Mouse (Mus musculus) lung, postnatal 0 days (tissue): ENCODE measurements at regions not wholly inside any gene's neighbourhood (a gene's known extent, or its start where the extent isn't known, plus 50 kb on each side); places are given as distances from the start of the nearest gene placed in this dataset.

Source experiments
- CTCF ChIP-seq: IDR thresholded peaks from 2 replicates; pipeline ENCODE4 v1.5.1; 2016; ENCODE audit warnings: antibody characterized with exemption, mild to moderate bottlenecking
- EP300 ChIP-seq: IDR thresholded peaks from 2 replicates; pipeline ENCODE4 v1.6.1; 2016; ENCODE audit warnings: antibody characterized with exemption, mild to moderate bottlenecking, control low read depth

GRCm38 (mm10) chr13:107151548-107151947 is 129.6 kb upstream of the Kif2a start:
- no peak for TF ChIP-seq CTCF
- no peak for TF ChIP-seq EP300
